Mouse (Mus musculus): Measurements from ENCODE around the gene Zfp710. TPM values are rescaled to one million over a fixed set of nuclear protein-coding genes. Genes with fewer than 3 reads are reported as not detected.

Gene Zfp710
- polyA plus RNA-seq, 1 experiment from 2014 or later: 9.4 TPM

DNA sequence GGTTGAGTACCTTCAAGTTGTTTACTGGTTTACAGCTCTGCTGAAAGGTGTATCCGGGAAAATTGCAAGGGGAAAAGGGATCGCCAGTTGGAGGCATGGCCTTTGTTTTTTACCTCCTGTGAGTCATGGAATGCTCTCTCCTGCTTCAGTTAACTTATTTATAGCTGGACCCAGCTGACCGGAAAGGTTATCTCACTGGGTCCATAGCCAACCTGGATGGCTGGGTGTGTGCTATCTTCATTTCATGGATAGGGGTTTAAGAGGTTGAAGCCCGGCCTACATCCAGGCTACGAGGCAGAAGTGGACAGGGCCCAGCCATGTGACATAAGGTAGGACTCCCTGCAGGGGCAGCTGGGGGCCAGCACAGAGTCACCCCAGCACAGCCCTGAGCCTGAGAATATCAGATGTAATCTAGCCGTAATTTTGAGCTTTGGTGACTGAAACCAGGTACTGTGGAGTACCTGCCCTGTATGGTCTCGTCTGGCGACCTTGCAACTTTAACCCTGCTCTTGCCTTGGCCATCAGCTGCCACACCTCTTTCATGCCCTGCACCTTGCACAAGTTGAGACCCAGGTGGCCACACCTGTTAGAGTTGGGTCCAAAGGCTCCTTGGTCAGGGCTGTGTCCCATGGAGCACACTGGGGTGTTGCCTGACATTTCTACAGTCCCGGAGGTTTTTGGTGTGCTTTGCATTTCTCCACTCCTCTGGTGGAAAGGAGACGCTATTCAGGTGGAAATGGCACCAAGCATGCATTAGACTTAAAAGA lies 35.6 kb downstream of the Zfp710 start:
- Histone ChIP-seq H3K4me1 (replicated peaks) (peaks cover 80% of the 10 kb centered on the region), H3K4me3 (no peak overlapping the region), H3K9ac (no peak overlapping the region), H3K9me3 (replicated peaks) (no peaks in the 10 kb centered on the region), H3K27me3 (no peaks in the 10 kb centered on the region), H3K4me2 (no peak overlapping the region), H3K36me3 (no peaks in the 10 kb centered on the region), H3K27ac (peak overlapping the region; percentile 88)
- WGBS: 50% methylated on average over 10 of the region's 10 CpGs
- peak; percentile 56 for ATAC-seq (replicated peaks; ENCODE audit: insufficient number of reproducible peaks, insufficient read depth, low FRiP score, low read depth)

DNA sequence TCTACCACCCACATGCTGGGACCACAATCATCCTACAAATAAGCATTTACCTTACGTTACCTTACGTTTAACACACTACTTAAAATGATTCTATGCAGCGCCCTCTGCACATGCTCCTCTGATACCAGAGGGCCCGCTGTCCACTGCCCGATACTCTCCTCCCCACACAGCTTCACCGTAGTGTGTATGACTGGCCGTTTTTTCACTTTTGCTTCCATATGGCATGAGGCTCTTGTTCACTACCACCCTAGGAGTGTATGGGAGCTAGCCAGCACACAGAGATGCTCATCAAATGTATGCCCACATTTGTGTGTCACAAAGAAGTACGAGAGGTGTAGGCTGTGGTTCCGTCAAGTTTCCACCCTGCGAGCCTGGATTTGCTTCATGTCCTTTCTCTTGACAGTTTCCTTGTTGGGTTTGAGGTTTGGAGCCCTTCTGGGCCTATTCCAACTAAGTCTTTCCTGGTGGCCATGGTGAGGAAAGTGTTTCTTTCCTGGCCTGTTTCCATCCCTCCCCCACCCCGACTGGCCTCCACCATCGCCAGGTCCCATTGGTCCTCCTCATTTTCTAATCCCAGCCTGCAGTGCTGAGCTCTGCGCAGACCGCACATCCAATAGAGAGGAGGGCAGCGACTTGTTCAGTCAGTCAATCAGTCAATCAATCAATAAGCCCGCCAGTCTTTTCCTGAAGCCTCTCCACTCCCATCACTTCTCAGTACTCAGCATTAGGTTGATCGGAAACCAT lies 37.6 kb downstream of the Zfp710 start:
- no peak for ATAC-seq (replicated peaks; ENCODE audit: insufficient number of reproducible peaks, insufficient read depth, low FRiP score, low read depth)
- Histone ChIP-seq H3K27me3 (no peaks in the 10 kb centered on the region), H3K4me2 (no peak overlapping the region), H3K9ac (no peak overlapping the region), H3K27ac (no peak overlapping the region), H3K36me3 (no peaks in the 10 kb centered on the region), H3K4me3 (no peak overlapping the region), H3K9me3 (replicated peaks) (no peaks in the 10 kb centered on the region), H3K4me1 (replicated peaks) (peaks cover 74% of the 10 kb centered on the region)
- 89% methylated on average over 17 of the region's 17 CpGs for WGBS

DNA sequence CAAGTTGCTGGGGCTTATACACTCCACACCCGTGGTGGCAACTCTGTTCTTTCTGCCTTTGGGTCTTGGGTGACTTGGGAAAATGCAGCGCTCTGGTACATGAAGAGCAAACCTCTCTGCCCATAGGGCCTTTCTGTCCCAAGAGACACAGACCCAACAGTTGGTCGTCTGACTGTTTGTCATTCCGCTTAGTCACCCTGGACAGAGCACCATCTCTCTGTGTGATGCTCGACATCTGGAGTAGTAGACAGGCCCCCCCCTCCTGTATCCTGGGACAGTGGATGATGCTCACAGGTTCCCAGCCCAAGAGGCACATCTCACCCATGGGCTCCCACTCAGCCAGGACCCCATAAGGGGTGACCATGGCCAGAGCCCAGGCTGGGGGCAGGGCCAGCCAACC lies 38.6 kb downstream of the Zfp710 start:
- Histone ChIP-seq H3K9ac (no peak overlapping the region), H3K36me3 (no peaks in the 10 kb centered on the region), H3K27me3 (no peaks in the 10 kb centered on the region), H3K4me3 (no peak overlapping the region), H3K4me2 (no peak overlapping the region), H3K9me3 (replicated peaks) (no peaks in the 10 kb centered on the region), H3K27ac (no peak overlapping the region), H3K4me1 (replicated peaks) (peaks cover 68% of the 10 kb centered on the region)
- WGBS: 74% methylated on average over 5 of the region's 5 CpGs
- ATAC-seq (replicated peaks; ENCODE audit: insufficient number of reproducible peaks, insufficient read depth, low FRiP score, low read depth): no peak

DNA sequence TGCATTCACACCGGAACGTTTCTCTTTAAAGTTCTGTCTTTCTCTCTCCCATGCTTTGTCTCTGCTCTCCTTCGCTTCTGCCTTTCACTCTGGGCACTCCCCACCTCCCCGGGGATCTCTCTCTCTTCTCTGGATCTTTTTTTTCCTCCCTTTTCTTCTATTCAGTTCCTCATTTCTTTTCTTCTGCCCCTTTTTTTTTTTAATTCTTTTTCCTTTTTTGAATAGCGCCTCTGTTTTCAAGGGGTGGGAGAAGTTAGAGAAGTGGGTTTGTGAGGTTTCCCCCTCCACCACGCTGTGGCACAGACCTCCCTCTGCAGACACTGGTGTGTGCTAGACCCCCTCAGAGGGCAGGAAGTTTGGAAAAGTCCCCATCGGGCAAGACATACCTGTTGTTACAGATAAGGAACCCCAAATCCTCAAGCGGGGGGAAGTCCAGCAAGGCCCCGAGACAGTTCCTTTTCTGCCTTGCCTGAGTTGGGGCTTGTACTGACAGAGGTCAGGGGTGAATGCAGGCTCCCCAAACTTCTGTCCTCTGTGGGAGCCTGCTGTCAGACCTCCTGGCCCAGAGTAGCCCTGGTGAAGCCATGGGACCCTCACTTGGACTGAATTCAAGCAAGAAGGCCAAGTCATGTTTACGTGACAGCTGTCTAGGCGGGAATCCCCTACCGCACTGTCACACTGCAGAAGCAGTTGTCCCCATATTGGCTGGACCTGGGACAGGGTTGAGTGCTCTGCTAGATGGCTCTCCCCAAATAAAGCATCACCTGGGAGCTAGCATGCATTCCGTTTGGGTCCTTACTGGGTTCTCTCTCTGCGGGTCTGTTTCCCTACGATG lies 39.5 kb downstream of the Zfp710 start:
- Histone ChIP-seq H3K36me3 (no peaks in the 10 kb centered on the region), H3K4me2 (no peak overlapping the region), H3K9ac (no peak overlapping the region), H3K4me1 (replicated peaks) (peaks cover 66% of the 10 kb centered on the region), H3K9me3 (replicated peaks) (no peaks in the 10 kb centered on the region), H3K27ac (no peak overlapping the region), H3K4me3 (no peak overlapping the region), H3K27me3 (no peaks in the 10 kb centered on the region)
- 68% methylated on average over 15 of the region's 15 CpGs for WGBS
- no peak for ATAC-seq (replicated peaks; ENCODE audit: insufficient number of reproducible peaks, insufficient read depth, low FRiP score, low read depth)

GRCm38 (mm10) chr7:80065250-80065649 lies 40.6 kb downstream of the Zfp710 start:
- Histone ChIP-seq H3K4me3 (no peak overlapping the region), H3K9me3 (replicated peaks) (no peaks in the 10 kb centered on the region), H3K4me1 (replicated peaks) (peaks cover 67% of the 10 kb centered on the region), H3K9ac (no peak overlapping the region), H3K27me3 (no peaks in the 10 kb centered on the region), H3K36me3 (no peaks in the 10 kb centered on the region), H3K4me2 (no peak overlapping the region), H3K27ac (no peak overlapping the region)
- no peak for ATAC-seq (replicated peaks; ENCODE audit: insufficient number of reproducible peaks, insufficient read depth, low FRiP score, low read depth)
- WGBS: 61% methylated on average over 3 of the region's 3 CpGs

GRCm38 (mm10) chr7:80066675-80067455 lies 42.3 kb downstream of the Zfp710 start:
- Histone ChIP-seq H3K9me3 (replicated peaks) (no peaks in the 10 kb centered on the region), H3K9ac (no peak overlapping the region), H3K27me3 (no peaks in the 10 kb centered on the region), H3K27ac (peak overlapping the region; percentile 6; the same call in 1 of the 2 replicates), H3K4me2 (no peak overlapping the region), H3K36me3 (no peaks in the 10 kb centered on the region), H3K4me3 (no peak overlapping the region), H3K4me1 (replicated peaks) (peaks cover 59% of the 10 kb centered on the region)
- WGBS: 76% methylated on average over 13 of the region's 13 CpGs
- no peak for ATAC-seq (replicated peaks; ENCODE audit: insufficient number of reproducible peaks, insufficient read depth, low FRiP score, low read depth)

DNA sequence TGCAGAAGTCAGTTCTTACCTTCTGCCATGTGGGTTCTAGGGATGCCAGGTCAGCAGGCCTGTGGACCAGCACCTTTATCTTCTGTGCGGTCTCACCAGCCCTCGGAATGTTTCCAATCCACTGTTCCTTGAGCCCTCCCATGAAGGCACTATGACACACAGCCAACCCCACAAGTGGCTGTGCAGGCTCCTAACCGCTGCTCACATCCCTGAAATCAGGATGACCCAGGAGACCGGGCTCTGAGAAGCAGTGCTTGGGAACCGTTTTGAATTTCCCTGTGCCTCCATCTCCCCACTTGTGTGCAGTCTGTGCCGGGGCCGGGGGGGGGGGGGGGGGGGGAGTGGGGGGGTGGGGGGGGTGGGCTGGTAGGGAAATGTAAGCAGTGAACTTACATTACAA lies 43.7 kb downstream of the Zfp710 start:
- no peak for ATAC-seq (replicated peaks; ENCODE audit: insufficient number of reproducible peaks, insufficient read depth, low FRiP score, low read depth)
- Histone ChIP-seq H3K36me3 (no peaks in the 10 kb centered on the region), H3K9me3 (replicated peaks) (no peaks in the 10 kb centered on the region), H3K4me3 (no peak overlapping the region), H3K9ac (no peak overlapping the region), H3K4me2 (no peak overlapping the region), H3K27me3 (no peaks in the 10 kb centered on the region), H3K27ac (no peak overlapping the region), H3K4me1 (replicated peaks) (peaks cover 61% of the 10 kb centered on the region)
- WGBS: 64% methylated on average over 5 of the region's 7 CpGs

DNA sequence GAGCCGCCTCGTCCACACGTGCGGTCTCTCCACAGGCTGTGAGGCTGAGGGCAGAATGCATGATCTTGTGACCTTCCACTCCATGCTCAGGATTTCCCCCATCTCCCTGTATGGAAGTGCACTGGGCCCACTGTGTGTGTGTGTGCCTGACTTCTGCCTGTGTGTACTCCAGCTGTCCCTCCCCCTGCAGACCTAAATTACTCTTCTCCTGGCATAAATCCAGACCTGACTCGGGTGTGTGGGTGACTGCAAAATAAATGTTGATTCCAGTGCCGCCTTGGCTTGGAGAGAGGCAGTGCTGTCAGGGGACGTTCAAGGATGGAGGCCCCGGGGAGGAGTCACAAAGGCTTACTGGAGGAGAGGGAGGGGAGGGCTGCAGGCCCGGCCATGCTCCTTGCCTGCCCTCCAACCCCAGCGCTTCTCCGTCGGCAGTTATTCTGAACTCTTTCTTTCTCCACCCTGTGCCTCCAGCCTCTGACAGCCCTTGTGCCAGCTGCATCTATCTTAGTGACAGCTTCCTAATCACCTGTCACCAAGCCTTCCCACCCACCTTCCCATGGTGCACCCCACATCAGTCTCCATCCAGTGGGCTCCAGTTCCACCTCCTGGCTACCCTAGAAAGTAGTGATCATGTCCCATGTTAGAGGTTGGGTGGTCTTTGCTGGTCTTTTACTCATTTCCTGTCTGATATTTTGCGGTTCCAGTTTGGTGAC lies 45.2 kb downstream of the Zfp710 start:
- ATAC-seq (replicated peaks; ENCODE audit: insufficient number of reproducible peaks, insufficient read depth, low FRiP score, low read depth): peak; percentile 70
- H3K27me3 ChIP-seq: no peaks in the 10 kb centered on the region
- peak overlapping the region; percentile 74 for H3K27ac ChIP-seq
- H3K9me3 ChIP-seq (replicated peaks): no peaks in the 10 kb centered on the region
- H3K4me1 ChIP-seq (replicated peaks): peaks cover 66% of the 10 kb centered on the region
- 8% methylated on average over 13 of the region's 13 CpGs for WGBS
- peak overlapping the region; percentile 14; the same call in 1 of the 2 replicates for H3K9ac ChIP-seq
- no peak overlapping the region for H3K4me3 ChIP-seq
- H3K36me3 ChIP-seq: no peaks in the 10 kb centered on the region
- peak overlapping the region; percentile 37 for H3K4me2 ChIP-seq

- ATAC-seq (replicated peaks; ENCODE audit: insufficient number of reproducible peaks, insufficient read depth, low FRiP score, low read depth): no peak
- H3K27me3 ChIP-seq: no peaks in the 10 kb centered on the region
- no peak overlapping the region for H3K4me2 ChIP-seq
- H3K27ac ChIP-seq: no peak overlapping the region
- no peaks in the 10 kb centered on the region for H3K9me3 ChIP-seq (replicated peaks)
- H3K4me3 ChIP-seq: no peak overlapping the region
- H3K9ac ChIP-seq: no peak overlapping the region
- 90% methylated on average over 9 of the region's 9 CpGs for WGBS
- H3K36me3 ChIP-seq: no peaks in the 10 kb centered on the region
- H3K4me1 ChIP-seq (replicated peaks): peaks cover 72% of the 10 kb centered on the region
Observed at GRCm38 (mm10) chr7:80071209-80071608, 46.6 kb downstream of the Zfp710 start.

- Histone ChIP-seq H3K4me1 (replicated peaks) (peaks cover 74% of the 10 kb centered on the region), H3K4me2 (no peak overlapping the region), H3K9me3 (replicated peaks) (no peaks in the 10 kb centered on the region), H3K27me3 (no peaks in the 10 kb centered on the region), H3K36me3 (no peaks in the 10 kb centered on the region), H3K27ac (no peak overlapping the region), H3K4me3 (no peak overlapping the region), H3K9ac (no peak overlapping the region)
- WGBS: 84% methylated on average over 6 of the region's 6 CpGs
- no peak for ATAC-seq (replicated peaks; ENCODE audit: insufficient number of reproducible peaks, insufficient read depth, low FRiP score, low read depth)
Observed at GRCm38 (mm10) chr7:80072297-80072696, 47.7 kb downstream of the Zfp710 start.
